Mouse (Mus musculus): ENCODE results near the gene Park7. TPM values are rescaled to one million over a fixed set of nuclear protein-coding genes. Genes with fewer than 3 reads are reported as not detected.

Park7 gene
- polyA plus RNA-seq, 2 experiments, result 296 to 415 TPM

DNA sequence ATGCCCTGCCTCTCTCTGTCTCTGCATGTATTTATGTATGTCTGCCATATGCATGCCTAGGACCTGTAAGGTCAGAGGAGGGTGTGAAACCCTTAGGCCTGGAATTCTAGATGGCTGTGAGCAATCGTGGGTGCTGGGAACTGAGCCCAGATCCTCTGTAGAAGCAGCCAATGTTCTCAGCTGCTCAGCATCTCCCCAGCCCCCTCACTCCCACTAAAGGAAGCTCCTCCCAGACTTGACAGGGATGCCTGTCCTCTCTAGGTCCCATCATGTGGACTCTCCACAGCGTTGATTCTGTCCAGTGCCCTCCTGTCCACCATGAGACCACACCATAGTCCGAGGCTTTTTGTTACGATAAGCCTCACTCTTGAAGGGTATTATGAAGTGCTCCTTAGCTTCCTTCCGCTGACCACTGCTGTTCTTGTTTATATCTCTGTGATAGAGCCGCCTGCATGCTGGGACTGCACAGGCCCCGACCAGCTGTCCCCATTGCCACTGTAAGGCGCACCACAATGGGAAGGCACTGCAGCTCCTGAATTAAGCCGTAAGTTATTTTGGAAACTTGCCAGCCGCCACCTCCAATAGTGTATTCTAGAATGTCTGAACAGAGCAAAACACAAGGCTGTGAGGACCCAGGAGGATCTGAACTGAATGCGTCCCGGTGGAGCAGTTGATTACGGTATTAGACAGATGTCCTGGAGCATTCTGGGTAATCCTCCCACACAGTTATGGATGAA lies 42.3 kb upstream of the Park7 start:
- H3K9ac ChIP-seq (ENCODE audit: low read depth, low read length, severe bottlenecking), result no peak overlapping the region
- no peaks in the 10 kb centered on the region for H3K27me3 ChIP-seq (ENCODE audit: control insufficient read depth, insufficient read depth, low read length)
- H3K4me2 ChIP-seq (replicated peaks; ENCODE audit: low read depth, low read length, severe bottlenecking), result no peak overlapping the region
- H3K4me3 ChIP-seq (replicated peaks; ENCODE audit: low read length), result no peak overlapping the region
- H3K9me3 ChIP-seq (ENCODE audit: control insufficient read depth, low read length), result no peaks in the 10 kb centered on the region
- ATAC-seq (ENCODE audit: low FRiP score, low read depth), result peak; percentile 74
- no peak overlapping the region for H3K27ac ChIP-seq (replicated peaks; ENCODE audit: low read depth, low read length)
- 66% methylated on average over 13 of the region's 13 CpGs for WGBS
- peak; percentile 49 for DNase-seq (ENCODE audit: low spot score)
- H3K36me3 ChIP-seq (ENCODE audit: control insufficient read depth, insufficient read depth, low read length), result no peaks in the 10 kb centered on the region
- H3K4me1 ChIP-seq (ENCODE audit: control insufficient read depth, insufficient read depth, low read length), result no peaks in the 10 kb centered on the region
- no peak for TF ChIP-seq POLR2A (IDR thresholded peaks at IDR 0.05; ENCODE audit: borderline replicate concordance, extremely low read depth, insufficient read depth, insufficient read length)

DNA sequence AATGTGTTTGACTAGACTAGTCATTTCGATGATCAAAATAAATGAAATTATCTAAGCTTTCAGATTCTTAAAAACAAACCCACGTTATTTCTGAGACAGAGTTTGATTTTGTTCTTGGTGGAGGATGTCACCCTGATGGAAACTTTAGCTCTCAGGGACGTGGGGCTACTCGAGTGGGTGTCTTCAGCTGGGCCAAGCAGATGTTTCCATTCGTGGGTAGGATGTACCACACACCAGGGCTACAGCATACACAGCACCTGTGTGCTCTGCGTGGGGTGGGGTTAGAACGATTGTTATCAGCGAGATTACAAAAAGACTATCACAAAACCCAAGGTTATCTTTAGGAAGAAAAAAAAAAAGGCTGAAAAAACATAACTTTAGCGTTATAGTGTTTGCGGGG lies 36.7 kb upstream of the Park7 start:
- Histone ChIP-seq H3K36me3 (ENCODE audit: control insufficient read depth, insufficient read depth, low read length) (no peaks in the 10 kb centered on the region), H3K4me2 (replicated peaks; ENCODE audit: low read depth, low read length, severe bottlenecking) (no peak overlapping the region), H3K9me3 (ENCODE audit: control insufficient read depth, low read length) (no peaks in the 10 kb centered on the region), H3K4me1 (ENCODE audit: control insufficient read depth, insufficient read depth, low read length) (no peaks in the 10 kb centered on the region), H3K4me3 (replicated peaks; ENCODE audit: low read length) (no peak overlapping the region), H3K27me3 (ENCODE audit: control insufficient read depth, insufficient read depth, low read length) (no peaks in the 10 kb centered on the region), H3K9ac (ENCODE audit: low read depth, low read length, severe bottlenecking) (no peak overlapping the region), H3K27ac (replicated peaks; ENCODE audit: low read depth, low read length) (no peak overlapping the region)
- ATAC-seq (ENCODE audit: low FRiP score, low read depth), result no peak
- 86% methylated on average over 10 of the region's 10 CpGs for WGBS
- no peak for DNase-seq (ENCODE audit: low spot score)
- no peak for TF ChIP-seq POLR2A (IDR thresholded peaks at IDR 0.05; ENCODE audit: borderline replicate concordance, extremely low read depth, insufficient read depth, insufficient read length)

DNA sequence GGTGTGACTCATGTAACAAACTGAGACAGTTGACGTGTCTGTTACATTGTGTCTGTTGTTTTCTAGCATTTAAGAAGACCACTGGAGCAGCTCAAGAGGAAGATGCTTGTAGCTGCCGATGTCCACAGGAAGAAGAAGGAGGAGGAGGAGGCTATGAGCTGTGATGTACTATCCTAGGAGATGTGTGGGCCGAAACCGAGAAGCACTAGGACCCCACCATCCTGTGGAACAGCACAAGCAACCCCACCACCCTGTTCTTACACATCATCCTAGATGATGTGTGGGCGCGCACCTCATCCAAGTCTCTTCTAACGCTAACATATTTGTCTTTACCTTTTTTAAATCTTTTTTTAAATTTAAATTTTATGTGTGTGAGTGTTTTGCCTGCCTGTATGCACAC lies 30.5 kb upstream of the Park7 start:
- H3K36me3 ChIP-seq (ENCODE audit: control insufficient read depth, insufficient read depth, low read length), result no peaks in the 10 kb centered on the region
- H3K27me3 ChIP-seq (ENCODE audit: control insufficient read depth, insufficient read depth, low read length), result no peaks in the 10 kb centered on the region
- TF ChIP-seq POLR2A (IDR thresholded peaks at IDR 0.05; ENCODE audit: borderline replicate concordance, extremely low read depth, insufficient read depth, insufficient read length), result no peak
- H3K4me2 ChIP-seq (replicated peaks; ENCODE audit: low read depth, low read length, severe bottlenecking), result no peak overlapping the region
- no peaks in the 10 kb centered on the region for H3K4me1 ChIP-seq (ENCODE audit: control insufficient read depth, insufficient read depth, low read length)
- no peak for DNase-seq (ENCODE audit: low spot score)
- no peak overlapping the region for H3K4me3 ChIP-seq (replicated peaks; ENCODE audit: low read length)
- no peak for ATAC-seq (ENCODE audit: low FRiP score, low read depth)
- H3K27ac ChIP-seq (replicated peaks; ENCODE audit: low read depth, low read length), result no peak overlapping the region
- 90% methylated on average over 7 of the region's 7 CpGs for WGBS
- H3K9ac ChIP-seq (ENCODE audit: low read depth, low read length, severe bottlenecking), result no peak overlapping the region
- H3K9me3 ChIP-seq (ENCODE audit: control insufficient read depth, low read length), result no peaks in the 10 kb centered on the region

DNA sequence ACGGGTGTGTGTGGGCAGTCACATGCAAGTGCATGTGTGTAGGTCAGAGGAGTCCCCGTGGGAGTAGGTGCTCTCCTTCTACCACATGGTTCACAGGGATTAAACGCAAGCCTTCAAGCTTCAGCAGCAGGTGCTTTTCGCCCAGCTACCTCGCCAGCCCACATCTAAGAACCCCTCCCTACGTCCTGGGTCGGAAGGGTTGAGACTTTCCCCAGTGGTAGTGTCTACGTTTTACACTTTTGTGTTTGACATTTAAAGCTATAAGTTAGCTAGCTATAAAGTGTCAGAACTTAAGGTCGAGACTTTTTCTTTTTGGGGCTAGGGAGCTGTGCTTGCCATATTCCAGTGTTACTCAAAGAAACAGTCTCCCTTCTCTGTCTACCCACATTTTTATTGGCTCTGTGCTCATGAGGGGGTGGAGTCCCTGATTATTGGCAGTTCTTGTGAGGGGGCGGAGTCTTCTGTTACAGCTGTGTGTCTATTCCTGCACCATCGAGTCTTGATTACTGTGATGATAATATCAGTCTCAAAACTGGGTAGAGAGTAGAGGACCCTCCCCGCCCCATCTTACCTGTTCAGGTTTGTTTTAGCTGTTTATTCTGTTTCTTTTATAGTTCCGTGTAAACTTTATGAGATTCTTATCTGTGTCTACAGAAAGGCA lies 25.9 kb upstream of the Park7 start:
- TF ChIP-seq POLR2A (IDR thresholded peaks at IDR 0.05; ENCODE audit: borderline replicate concordance, extremely low read depth, insufficient read depth, insufficient read length), result no peak
- DNase-seq (ENCODE audit: low spot score) (no peak), ATAC-seq (ENCODE audit: low FRiP score, low read depth) (no peak)
- 65% methylated on average over 13 of the region's 13 CpGs for WGBS
- Histone ChIP-seq H3K9ac (ENCODE audit: low read depth, low read length, severe bottlenecking) (no peak overlapping the region), H3K4me2 (replicated peaks; ENCODE audit: low read depth, low read length, severe bottlenecking) (no peak overlapping the region), H3K36me3 (ENCODE audit: control insufficient read depth, insufficient read depth, low read length) (no peaks in the 10 kb centered on the region), H3K27me3 (ENCODE audit: control insufficient read depth, insufficient read depth, low read length) (no peaks in the 10 kb centered on the region), H3K9me3 (ENCODE audit: control insufficient read depth, low read length) (no peaks in the 10 kb centered on the region), H3K4me3 (replicated peaks; ENCODE audit: low read length) (no peak overlapping the region), H3K4me1 (ENCODE audit: control insufficient read depth, insufficient read depth, low read length) (no peaks in the 10 kb centered on the region), H3K27ac (replicated peaks; ENCODE audit: low read depth, low read length) (no peak overlapping the region)

DNA sequence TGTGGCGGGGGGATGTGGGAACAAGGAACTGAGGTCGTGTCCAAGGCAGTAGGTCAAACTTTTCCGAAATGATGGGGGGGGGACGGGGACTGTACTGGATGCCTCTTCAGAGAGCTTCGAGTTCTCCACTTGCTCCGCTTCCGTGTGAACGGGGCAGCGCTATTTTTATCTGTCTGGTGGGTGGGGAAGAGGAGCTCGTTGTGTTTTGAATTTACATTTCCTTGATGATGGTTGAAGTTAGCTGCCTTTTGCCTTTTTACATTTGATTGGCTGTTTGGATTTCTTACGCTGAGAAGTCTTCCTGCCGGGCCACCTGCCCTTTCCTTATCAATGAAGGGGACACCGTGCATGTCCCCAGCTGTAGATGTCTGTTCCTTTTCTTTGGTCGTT lies 23.8 kb upstream of the Park7 start:
- no peak for ATAC-seq (ENCODE audit: low FRiP score, low read depth)
- 53% methylated on average over 14 of the region's 14 CpGs for WGBS

More for the DNA sequence above, 23.8 kb upstream of the Park7 start:
- H3K4me3 ChIP-seq (replicated peaks; ENCODE audit: low read length), result no peak overlapping the region
- no peak overlapping the region for H3K9ac ChIP-seq (ENCODE audit: low read depth, low read length, severe bottlenecking)
- H3K9me3 ChIP-seq (ENCODE audit: control insufficient read depth, low read length), result no peaks in the 10 kb centered on the region
- no peaks in the 10 kb centered on the region for H3K27me3 ChIP-seq (ENCODE audit: control insufficient read depth, insufficient read depth, low read length)
- no peak for TF ChIP-seq POLR2A (IDR thresholded peaks at IDR 0.05; ENCODE audit: borderline replicate concordance, extremely low read depth, insufficient read depth, insufficient read length)
- H3K4me1 ChIP-seq (ENCODE audit: control insufficient read depth, insufficient read depth, low read length), result no peaks in the 10 kb centered on the region
- no peak for DNase-seq (ENCODE audit: low spot score)
- no peak overlapping the region for H3K4me2 ChIP-seq (replicated peaks; ENCODE audit: low read depth, low read length, severe bottlenecking)
- no peak overlapping the region for H3K27ac ChIP-seq (replicated peaks; ENCODE audit: low read depth, low read length)
- H3K36me3 ChIP-seq (ENCODE audit: control insufficient read depth, insufficient read depth, low read length), result no peaks in the 10 kb centered on the region
